Mouse (Mus musculus) yolk sac, embryonic 10.5 days (tissue): ENCODE measurements around the gene Vwf.
A peak's percentile ranks its signal among the peaks of the same experiment; 100 is the strongest.

Source experiments
- DNase-seq: peaks from one replicate; pipeline ENCODE4 v3.0.0-alpha.2; 2017; ENCODE audit warnings: low spot score

The Vwf gene

DNA sequence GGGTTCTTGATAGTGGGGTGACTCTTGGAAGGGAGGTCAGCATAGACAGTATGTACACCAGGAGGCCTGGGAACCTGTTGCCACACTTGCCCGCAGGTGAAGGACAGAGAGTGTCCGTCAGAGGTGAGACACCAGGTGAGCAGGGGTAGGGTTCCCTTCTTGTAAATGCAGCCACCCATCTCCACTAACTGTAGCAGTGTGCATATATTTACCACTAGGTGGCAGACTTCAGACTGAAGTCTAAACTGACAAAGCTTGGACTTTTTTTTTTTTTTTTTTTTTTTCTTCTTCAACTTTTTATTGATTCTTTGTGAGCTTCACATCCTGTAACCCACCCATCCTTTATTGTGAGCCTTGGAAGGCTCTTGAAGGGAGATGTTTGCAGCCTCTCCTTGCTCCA lies 75.9 kb downstream of the Vwf start:
- no peak for DNase-seq

DNA sequence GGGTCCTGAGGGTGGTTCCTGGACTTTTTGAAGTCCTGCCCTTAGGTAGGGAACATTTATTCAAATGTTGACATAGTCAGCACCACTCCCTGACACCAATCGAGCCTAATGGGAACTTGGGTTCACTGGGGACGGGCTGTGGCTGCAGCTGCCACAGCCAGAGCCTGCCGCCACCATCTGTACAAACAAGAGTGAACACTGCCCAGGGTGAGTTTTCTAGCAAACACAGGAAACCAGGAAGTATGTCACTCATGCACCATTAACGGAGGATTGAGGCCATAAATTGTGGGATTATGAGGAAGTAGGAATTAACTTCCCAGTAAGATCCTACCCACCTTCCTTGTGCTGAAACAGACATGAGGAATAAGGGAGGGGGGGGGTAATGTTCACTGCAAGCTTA lies 93.9 kb downstream of the Vwf start:
- DNase-seq, result no peak

DNA sequence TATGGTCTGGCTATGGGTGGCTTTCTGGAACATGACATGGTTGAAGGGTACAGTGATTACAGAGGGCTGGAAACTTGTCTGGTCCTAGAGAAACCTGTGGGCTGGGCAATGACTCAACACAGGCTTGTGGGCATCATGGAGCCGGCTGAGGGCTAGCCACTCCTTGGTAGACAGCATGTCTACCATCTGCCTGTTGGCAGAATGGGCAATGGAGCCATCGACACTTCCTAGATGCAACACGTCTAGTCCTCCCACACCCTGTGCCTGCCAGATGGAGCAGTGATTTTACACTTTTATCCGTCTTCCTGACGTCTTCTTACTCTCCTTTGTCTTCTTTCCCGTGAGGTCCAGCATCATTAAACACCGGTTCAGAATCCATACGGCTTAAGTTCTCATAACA lies 94.6 kb downstream of the Vwf start:
- DNase-seq, result no peak

DNA sequence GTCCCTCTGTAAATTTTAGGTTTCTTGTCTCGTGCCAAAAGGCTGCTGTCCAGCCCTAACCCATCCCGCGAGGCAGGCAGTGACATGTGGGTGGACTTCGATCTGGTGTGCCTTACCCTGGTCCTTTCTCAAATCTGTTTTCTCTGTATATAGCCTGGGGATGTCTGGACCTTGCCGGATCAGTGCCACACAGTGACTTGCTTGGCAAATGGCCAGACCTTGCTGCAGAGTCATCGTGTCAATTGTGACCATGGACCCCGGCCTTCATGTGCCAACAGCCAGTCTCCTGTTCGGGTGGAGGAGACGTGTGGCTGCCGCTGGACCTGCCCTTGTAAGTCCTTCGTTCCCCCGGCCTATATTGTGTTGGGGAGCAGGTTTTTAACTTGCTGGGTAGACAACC lies 102.4 kb downstream of the Vwf start:
- DNase-seq, result no peak

DNA sequence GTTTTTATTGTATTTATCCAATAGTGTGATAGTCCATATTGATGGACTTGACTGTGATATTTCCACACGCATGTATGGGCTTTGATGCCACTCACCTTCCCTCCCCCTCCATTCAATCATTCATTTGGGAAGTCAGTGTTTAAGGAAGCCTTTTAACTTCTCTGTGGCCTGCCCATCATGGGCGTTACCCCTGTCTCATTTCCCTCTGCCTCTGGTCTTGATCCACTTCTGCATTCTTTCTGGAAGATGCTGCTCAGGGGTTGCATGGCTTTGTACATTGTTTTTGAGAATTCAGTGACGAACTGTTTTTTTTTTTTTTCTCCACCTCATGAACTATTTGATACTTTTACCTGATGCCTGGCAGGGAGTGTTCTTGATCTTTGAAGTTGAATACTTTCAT lies 104.8 kb downstream of the Vwf start:
- DNase-seq, result no peak

DNA sequence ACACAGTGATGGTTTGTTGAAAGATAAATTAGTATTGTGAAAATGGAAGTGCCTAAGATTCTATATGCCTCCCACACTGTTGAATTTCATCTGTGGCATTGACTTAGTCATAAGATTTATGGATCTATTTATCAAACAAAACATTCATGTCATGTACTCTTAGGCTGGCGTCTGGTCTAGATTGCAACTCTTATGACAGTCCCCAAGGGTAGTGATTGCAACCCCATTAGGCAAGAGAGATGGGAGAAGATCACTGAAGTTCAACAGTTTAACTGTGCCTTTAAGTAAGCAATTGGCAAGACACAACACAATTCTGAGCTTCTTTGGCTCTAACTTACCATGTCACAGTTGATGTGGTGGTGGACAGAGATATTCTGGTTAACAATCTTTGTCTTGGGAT lies 106.8 kb downstream of the Vwf start:
- no peak for DNase-seq

DNA sequence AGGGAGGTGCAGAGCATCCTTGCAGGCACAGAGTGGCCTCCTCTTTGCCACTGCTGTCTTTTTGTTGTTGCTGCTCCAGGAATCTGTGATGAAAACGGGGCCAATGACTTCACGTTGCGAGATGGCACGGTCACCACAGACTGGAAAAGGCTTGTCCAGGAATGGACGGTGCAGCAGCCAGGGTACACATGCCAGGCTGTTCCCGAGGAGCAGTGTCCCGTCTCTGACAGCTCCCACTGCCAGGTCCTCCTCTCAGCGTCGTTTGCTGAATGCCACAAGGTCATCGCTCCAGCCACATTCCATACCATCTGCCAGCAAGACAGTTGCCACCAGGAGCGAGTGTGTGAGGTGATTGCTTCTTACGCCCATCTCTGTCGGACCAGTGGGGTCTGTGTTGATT lies 110.3 kb downstream of the Vwf start:
- no peak for DNase-seq

DNA sequence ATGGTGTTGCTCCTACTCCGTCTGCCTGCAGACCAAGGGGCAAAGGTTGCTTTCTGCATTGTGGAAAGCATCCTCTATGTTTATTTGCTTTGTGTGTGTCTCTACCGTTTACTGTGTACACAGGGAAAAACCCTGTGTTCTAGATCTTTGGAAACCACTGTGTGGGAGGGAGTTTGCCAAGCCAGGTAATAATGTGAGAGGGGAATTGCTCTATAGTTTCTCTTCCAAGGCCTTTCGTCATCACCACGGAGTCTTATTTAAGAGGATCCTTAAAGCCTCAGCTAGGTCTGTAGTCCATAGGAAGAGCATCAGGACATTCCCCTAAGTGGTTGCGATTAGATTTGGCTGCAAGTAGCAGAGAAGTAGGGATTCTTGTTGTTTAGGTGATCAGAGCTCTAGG lies 111.4 kb downstream of the Vwf start:
- no peak for DNase-seq

DNA sequence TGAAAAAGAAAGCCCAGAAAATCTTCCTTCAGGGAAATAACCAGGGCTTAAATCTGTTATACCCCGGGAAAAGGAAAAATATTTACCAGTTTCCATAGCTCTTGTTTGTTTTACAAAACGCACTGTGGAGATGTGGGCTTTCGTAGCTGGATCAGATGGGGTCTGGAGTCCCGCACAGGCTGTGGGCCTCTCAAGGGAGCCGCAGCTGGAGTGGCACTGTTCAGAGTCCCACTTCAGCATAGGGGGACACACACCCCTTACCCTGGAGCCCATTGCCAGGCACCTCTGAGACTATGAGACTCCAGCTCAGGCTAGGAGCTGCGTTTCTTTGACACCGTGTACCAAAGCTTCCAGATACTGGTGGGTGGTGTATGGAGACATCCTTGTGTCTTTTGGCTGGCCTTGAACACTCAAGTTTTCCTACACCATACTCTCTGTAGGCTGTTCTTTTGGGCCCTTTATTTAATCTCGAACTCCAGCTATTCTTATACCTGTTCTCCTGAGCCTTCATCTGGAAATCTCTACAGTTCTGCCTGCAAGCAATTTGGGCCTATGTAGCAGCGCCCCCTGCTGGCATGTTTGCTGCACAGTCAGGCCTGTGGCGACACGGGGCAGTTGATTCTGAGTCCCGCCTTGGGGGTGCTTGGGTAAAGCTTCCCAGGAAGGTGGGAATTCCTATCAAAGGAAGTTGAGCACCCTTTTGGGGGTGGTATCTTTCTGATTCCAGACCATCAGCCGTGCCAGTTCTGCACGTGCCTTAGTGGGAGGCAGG lies 114.7 kb downstream of the Vwf start:
- DNase-seq, result peak; percentile 32

DNA sequence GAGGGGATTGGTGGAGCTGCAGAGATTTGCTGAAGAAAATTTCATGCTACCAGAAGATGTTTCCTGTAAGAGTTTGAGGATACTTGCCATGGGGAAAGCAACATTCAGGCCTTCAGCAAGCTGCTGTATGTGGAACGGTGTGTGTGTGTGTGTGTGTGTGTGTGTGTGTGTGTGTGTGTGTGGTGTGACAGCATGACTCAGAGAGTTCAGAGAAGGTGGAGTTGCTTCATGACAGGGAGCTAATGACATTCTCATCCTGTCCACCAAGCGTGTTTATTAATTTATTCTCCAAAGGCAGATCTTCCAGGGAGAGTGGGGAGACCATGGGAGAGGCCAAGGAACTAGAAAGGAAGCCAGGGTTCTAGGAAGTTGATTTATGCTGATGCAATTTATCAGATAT lies 117.3 kb downstream of the Vwf start:
- DNase-seq, result no peak

DNA sequence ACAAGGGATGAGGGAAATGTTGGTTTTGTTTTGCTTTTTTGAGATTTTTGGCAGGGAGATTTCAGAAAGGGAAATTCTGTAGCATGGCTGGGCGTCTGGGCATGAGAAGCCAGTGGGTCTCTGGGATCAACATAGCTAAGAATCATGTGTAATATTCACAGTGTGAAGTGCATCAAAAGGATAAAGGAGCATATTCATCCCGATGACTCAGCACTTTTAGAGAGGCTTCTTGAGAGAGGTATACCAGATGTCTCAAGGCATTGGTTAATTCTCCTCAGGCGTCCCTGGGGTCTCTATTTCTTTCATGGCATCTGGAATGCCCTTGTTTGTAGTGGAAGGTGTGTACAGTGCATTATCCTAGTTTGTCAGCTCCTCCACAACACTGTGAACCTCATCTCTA lies 125.3 kb downstream of the Vwf start:
- no peak for DNase-seq

DNA sequence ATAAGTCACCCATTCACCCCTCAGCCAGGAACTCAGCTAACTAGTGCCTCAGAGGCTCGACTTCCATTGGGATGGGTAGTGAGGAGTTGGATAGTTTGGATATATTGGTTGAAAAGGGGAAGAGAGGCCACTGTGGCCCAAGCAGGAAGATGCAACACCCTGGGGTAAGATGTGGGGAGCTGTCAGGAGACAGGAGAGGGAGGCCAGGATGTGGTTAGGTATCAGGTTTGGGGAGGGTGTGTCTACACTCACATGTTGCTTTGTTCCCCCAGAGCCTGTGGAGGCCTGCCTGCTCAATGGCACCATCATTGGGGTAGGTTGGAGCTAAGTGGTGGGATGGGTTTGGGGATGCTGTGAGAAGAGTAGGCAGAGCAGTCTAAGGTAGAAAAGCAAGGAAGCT lies 131.9 kb downstream of the Vwf start:
- DNase-seq, result no peak

DNA sequence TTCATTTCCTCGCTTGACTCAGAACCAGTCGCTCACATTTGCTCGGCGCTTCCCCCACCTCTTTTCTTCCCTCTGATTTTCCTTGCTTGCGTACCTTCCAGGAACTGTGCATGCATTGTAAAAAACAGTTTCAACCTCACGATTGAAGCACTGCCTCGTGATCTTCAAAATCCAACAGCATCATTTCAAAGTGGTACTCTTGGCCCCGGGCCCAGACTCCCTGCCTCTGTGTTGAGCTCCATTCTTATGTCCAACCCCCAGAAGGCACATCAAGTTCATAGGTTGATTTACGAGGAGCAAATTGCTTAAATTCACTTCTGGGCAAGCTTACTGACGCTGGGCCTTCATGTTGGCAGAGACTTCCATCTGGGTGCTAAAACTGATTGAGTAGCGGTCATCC lies 134.0 kb downstream of the Vwf start:
- DNase-seq, result no peak

DNA sequence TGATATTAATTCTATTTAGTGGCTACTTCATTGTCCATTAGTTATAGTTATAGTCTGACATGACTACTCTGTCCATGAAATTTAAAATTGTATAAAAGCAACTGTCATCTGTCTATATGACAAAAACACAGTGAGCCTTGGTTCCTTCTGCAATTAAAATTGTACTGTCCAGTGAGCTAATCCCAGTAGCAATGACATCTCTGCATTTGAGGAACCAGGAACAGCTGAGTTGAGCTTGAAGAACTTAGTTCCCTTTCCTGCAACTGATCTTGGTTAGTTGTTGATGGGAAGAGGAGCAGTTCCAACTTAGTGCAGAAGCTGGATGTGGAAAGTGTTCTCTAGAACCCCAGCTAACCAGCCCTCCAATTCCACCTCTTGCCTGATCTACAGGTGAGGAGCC lies 138.8 kb downstream of the Vwf start:
- DNase-seq, result no peak

DNA sequence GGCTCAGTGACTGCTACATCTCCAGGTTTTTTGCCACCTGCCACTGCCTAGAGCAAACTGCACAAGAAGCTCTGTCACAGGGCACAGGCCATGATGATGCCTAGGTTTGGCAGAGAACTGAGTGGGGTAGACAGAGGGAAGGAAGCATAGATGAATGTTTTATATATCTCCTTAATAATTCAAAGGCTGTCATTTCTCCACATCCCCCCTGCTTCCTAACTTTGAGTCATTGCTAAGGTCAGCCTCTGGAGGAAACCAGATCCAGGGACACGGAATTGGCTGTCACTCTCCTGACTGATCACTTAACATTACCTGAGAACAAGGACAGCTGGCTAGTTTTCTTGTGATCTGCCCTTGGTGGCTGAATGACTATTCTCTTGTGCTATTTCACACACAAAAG lies 141.4 kb downstream of the Vwf start:
- no peak for DNase-seq

DNA sequence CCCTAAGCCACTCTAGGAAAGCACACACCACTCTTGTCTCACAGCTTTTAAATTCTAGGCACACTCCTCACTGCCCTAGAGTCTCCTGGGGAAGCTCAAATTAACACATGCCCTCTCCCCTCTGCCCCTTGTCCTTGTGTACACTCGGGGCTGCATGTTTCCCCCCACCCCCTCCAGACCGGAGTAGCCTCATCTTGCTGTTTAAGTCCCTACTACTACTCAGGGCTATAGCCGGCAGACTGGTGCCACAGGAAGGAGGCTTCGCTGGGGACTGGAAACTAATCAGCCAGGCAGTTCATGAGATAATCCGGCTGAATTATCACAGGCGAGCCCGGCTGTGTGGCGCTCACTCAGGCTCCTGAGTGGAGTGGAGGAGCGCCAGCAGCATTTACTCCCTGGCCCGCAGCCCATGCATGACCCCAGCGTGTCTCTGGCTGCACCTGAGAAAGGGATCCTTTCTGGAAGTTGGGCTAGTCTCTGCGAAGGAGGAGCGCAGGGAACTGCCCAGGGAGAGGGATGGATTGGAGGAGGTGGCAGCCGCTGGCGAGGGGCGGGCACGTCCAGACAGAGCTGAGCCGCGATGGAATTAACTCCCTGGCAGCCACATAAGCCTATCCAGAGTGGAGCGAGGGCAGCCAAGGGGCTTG lies 143.6 kb downstream of the Vwf start, which contains the start of gene Ano2:
Gene Ano2 (plus strand): TSS at position 363 of the 647 bp plus-strand sequence.
- DNase-seq, result no peak

DNA sequence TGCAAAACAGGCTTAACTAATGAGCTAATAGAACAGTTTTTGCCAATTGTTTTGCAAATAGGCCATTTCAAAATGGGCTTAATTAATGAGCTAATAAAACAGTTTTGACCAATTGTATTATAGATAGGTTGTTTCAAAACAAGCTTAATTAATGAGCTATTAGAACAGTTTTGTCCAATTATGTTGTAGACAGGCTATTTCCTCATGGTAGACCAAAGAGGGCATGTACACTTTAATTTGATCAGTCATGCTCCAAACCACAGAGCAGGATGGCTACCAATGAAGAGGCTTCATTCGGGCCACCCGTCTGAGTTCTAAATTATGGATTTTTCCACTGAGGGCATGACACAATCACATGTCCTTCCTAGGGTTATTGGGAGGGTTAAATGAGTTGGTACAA lies 154.6 kb downstream of the Vwf start:
- no peak for DNase-seq

DNA sequence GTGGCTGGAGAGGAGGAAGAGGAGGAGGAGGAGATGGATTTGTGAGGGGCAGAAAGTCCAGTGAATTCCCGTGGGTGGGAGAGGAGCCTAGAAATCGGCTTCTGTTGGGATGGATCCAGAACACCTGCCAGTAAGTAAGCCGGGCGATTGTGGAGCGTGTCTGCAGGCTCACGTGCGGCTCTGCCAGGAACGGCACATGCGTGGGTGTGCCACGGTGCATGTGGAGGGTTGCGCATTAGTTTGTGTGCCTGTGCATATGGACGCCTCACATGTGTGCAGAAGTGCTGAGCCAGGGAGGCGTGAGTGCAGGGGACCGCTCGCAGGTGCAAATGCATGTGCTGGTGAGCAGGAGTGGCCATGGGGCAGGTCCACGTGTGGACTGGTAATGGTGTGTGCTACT lies 164.7 kb downstream of the Vwf start:
- DNase-seq, result no peak

DNA sequence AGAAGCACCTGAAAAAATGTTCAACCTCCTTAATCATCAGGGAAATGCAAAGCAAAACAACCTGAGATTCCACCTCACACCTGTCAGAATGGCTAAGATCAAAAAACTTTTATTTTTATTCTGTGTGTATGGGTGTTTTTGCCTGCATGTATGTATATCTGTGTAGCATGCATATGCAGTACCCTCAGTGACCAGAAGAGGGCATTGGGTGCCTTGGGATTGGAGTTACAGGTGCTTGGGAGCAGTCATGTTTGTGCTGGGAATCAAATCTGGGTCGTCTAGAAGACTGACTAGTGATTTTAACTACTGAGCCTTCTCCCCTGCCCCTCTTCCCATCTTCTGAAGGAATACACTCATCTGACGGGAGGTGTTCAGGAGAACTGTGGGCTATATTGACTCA lies 179.8 kb downstream of the Vwf start:
- DNase-seq, result no peak

DNA sequence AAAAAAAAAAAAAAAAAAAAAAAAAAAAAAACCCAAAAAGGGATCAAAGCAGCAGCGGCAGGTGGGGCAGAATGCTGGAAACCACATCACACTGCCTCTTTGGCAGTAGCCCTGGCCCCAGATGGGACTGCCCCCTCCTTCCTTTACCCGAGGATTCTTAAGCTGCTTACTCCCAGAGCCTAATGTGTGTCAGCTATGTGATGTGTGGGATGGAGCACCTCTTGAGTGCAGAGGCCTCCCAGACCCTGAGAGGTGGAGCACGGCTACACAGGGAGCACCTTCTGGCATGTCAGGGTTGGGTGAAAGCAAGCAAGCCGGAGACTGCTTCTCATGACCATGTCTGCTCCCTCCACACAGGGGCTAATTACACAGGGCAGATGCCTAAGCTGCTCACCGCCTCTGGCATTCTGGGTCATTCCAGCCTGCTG lies 180.9 kb downstream of the Vwf start:
- DNase-seq, result no peak

DNA sequence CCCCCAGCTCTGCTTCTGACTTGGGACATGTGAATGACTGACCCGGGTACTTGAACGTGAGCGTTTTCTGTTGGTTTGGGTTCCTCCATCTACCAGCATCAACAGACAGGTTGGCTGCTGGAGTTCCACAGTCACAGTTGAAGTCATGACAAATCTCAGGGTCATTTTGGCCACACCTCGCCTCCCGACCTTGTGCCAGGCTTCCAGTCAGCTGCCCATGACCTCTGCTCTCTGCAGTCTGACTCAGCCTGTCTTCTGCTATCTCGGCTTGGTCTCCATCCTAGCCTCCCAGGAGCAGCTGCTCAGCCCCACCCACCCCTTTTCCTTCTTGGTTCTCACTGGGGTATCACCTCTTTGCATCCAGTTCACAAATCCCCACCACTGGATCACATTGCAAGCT lies 182.9 kb downstream of the Vwf start:
- no peak for DNase-seq

DNA sequence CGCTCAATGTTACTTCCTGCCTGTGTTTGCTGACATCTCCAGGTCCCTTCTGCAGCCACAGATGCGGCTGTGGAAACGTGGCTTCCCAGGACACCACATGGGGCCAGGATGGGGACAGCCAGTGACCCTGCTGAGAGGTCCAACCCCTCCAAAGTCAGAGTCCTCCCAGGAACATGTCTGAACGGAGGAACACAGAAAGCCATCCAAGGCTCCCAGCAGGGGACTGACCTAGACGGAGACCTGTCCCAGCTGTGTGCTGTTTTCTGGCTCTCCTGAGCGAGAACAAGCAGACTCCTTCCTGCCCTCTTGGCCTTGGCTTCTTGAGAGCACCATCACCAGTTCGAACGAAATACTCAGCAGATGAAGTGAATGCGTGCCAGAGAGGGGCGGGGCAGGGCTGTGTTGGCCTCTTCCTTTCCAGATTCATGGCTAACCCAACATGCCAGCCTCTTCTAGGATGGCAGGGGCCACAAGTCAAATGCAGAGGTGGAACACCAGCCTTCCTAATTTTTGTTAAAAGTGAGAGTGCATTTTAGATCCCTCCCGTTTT lies 183.5 kb downstream of the Vwf start:
- DNase-seq, result no peak
